Mouse (Mus musculus): ENCODE data around the gene Dnal4.

Dnal4 gene

DNA sequence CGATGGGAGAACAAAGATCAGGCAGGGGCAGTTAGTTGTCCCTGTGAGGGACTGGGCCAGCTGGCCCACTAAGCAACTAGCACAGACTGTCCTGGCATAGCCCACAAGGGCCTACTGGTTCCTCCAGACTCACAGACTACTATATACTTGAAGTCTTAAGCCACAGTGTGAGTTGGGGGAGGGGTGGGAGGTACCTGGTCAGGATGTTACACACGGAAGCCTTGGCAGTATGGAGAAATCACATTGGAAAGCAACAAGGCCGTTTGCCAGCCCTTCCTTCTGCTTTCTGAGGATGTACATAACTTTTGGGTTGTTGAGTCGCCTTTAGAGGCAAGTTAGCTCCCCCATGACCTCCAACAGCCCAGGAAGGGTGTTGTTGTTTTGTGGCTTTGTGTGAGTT is 44.0 kb downstream of the Dnal4 start:
- no peak for DNase-seq (ENCODE audit: low spot score in 2 of 2)

DNA sequence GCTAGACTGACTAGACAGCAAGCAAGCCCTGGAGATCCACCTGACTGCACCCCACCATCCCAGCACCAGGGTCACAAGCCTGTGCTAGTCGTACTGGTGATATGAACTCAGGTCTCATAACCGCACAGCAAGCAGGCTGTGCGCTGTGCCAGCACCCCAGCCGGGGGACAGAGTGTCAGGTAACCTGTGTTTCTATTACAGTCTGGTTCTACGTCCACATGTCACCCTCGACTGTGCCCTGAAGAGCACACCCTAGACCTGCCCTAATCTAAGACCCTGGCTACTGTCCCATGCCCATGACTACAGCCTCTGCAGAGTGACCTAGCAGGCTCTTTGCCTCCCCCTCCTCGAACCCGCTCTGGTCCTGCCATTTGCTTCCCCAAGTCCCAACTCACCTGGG is 44.5 kb downstream of the Dnal4 start:
- DNase-seq (ENCODE audit: low spot score in 2 of 2), result no peak

DNA sequence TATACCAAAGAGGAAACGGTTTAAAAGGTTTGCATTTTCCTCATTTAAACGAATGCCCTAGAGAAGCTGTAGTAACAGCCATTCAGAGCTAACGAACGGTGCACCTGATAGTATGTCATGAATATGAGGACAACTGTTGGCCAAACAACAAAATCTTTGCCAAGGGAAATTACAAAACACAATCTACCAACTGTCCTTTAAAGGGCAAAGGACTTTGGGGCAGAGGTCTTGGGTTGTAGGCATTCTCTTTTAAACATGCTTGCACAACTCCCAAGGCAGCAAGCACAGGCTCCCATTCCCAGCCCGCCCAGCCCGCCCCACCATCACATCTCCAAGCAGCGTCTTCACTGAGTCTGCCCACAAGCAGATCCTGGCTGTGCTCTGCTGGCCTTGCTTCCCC is 46.1 kb downstream of the Dnal4 start:
- no peak for DNase-seq (ENCODE audit: low spot score in 2 of 2)

DNA sequence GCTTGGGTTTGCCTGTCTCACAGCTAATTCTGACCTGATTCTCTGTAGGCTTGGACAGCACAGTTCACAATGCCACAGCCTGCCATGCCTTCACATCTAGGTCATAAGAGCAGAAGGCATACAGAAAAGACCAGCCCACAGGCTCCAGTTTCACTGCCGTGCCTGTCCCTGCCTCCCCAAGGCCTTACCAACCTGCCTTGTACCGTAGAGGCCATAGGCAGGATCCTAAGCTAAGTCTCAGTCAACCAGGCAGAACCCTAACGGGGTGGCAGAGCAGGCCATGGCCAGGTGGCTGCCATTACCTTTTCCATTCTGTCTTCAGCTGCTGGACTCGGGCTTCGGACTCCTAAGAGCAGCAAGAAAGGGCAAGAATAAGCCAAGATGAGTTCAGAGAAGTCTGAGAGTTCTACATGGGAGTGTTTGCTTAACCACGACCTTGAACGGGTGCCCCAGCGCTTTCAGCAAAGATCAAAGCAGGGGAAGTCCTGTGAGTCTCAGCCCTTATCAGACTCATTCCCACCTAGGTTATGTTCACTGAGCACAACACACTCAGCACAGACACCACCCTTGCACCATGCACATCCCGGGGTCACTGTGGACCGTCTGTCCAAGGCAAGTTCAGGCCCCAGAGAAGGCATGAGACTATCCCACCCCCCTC is 48.8 kb downstream of the Dnal4 start:
- DNase-seq (ENCODE audit: low spot score in 2 of 2), result no peak

DNA sequence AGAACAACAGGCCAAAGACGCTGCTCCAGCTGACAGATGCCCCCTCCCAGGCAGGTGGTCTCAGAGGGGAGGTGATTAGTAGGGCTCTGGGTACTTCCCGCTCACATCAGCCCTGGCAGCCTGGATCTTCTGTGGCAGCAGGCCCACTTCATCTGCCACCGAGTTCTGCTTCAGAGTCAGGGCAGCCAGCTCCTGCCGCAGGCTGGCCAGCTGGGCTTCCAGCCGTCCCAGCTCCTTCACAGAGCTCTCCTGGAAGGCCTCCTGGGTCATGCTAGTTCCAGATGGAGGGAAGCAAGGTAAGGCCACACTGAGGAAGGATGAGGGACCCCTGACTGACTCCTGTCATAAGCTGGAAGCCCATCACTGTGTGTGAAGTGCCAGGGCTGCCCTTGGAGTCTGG is 49.3 kb downstream of the Dnal4 start:
- peak in 1 of 2 experiments; percentile 59 for DNase-seq (ENCODE audit: low spot score in 2 of 2)

DNA sequence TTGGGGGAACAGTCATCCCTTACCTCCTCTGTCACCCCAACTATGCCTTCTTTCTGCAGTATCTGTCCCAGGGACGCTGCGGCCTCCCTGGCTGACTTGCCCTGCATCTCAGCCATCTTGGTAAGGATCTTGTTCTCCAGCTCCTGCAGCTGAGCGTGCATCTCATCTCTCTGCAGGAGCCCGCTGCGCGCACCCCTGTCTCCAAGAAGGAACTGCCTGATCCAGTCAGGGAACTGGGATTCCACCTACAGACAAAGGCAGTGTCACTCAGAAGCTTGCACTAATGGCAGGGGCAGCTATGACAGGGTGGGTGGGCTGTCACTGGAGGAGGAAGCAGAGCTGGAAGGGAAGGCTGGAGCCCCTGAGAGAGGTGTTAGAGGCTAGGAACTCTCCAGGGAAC is 49.8 kb downstream of the Dnal4 start:
- no peak for DNase-seq (ENCODE audit: low spot score in 2 of 2)

DNA sequence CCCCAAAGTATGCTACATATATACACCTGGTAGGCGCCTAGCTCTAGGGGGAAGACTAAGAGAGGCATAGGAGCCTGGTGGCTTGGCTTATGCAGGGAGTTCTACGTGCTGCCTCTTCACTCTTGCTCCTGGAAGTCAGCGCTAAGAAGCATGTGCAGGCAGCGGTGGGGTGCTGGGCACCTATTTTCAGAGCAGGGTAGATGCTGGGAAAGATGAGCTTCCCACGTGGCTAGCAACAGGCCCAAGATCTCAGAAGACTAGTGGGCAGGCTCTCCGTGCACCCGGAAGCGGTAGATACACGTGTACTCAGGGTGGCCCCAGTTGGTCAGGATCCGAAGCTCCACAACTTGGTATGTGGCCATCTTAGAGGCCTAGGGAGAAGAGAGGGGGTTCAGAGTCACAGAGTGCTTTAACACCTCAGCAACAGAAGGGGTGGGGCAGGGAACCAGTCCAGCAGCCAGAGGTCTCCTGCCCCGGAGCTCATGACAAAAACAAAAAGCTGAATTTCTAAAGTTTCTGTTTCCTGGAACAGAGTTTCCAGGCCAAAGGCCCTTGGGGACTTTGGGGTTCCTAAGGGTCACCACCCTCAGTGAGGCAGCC is 52.4 kb downstream of the Dnal4 start:
- DNase-seq (ENCODE audit: low spot score in 2 of 2), result no peak

DNA sequence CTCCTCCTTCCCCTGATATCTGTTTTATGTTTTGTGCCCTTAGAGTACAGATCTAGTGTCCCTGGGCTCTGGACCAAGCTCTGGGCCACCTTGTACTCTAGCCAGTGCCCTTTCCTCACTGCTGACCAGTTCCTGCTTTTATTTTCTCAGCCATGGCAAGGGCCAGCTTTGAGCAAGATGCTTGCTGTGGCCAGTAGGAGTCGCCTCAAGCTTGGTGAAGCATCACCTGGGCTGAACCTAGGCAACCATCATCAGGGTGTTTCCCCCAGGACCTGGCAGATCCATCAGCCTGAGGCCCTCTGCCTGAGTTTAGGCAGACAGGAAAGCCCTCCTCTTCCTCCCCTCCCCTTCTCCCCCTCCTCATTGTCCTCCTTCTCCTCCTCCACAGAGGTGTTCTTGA is 54.2 kb downstream of the Dnal4 start:
- DNase-seq (ENCODE audit: low spot score in 2 of 2), result peak in 1 of 2 experiments; percentile 38

DNA sequence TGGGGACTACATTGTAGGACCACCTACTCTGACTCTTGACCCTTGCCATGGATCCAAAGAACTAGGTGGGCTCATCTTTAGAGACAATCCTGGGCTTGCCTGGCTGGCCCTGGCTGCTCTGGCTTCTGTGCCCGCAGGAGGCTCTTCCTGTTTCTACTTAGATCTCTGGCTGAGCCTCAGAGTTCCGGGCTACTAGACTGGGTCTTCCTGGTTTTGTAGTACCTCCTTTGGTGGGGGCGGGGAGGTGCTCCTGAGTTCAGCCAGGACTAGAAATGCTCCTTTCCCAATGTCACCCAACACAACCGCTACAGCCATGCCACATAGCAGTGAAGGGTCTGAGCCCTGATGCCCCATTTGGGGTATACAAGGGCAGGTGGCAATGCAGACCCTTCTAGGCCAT is 56.9 kb downstream of the Dnal4 start:
- no peak for DNase-seq (ENCODE audit: low spot score in 2 of 2)

DNA sequence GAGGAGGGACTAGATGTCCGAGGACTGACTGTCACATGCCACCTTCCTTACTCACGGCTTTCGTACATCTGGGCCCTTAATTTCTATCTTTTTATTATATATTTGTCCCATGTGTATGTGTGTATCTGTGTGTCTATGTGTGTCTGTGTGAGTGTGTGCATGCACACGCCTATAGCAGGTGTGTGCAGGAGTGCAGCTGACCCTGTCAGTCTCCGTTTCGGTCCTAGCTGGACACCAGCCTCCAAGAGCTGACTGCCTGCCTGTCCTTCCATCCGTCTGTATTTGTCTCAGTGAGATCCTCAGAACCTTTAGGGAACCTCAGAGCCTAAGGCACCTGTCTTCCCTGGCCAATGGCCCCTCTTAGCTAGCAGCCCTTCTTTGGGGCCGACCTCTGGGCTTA is 57.4 kb downstream of the Dnal4 start:
- no peak for DNase-seq (ENCODE audit: low spot score in 2 of 2)

DNA sequence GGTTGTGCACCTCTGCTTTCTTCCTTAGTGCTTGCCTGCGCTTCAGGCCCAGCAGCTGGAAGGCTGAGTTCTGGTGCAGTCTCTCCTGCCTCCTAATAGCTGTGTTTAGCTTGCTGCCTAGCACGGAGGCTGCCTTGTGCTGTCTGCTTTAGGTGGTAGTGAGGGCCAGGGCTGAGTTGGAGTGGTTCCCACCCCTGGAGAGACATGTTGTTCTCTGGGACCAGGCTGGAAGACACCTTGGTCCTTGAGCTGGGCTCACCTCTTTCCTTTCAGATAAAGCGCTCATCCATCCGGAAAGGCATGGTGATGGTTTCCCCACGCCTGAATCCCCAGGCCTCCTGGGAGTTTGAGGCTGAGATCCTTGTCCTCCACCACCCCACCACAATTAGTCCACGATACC is 60.9 kb downstream of the Dnal4 start:
- no peak for DNase-seq (ENCODE audit: low spot score in 2 of 2)

DNA sequence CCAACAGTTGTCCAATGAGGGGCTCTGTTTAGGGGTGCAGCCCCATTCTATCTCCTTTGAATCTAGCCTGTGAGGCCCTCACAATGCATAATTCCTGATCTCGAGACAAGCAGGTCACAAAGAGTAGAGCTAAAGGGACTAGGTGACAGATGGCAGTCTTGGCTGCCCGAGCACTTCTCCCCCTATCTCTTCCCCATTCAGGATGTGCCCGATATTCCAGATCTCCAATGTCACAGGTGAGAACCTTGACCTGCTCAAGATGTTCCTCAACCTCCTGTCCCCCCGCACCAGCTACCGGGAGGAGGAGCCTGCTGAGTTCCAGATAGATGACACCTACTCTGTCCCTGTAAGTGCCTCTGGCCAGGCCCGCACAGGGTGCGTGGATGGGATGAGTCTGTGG is 62.0 kb downstream of the Dnal4 start:
- no peak for DNase-seq (ENCODE audit: low spot score in 2 of 2)

Data from cerebellum, postnatal 4 days (tissue).